Mouse (Mus musculus): Measurements from ENCODE around the gene Mpz.

- TF ChIP-seq POLR2A (IDR thresholded peaks at IDR 0.05; ENCODE audit: extremely low read depth, insufficient read depth, low read length): no peak
- no peak for TF ChIP-seq CTCF (IDR thresholded peaks at IDR 0.05; ENCODE audit: low read depth, low read length)
Measured at GRCm38 (mm10) chr1:171164258-171164657, 13.7 kb downstream of the Mpz start.

Data from liver, adult 2 months (tissue).